Mouse (Mus musculus) mouse embryonic stem cell (cell line): ENCODE data around the gene Clcf1.

Source experiments
- in situ Hi-C, 2 experiments: fragments of 300-500 bp; cut with MboI; formaldehyde crosslinking; loops; 1 replicate in 1 of 2; 3 replicates in 1 of 2; pipeline ENCODE4 v1.14.3; 2019 to 2020; ENCODE audit warnings: low sequenced_read_pairs in 2 of 2, low pct_unique_long_range_greater_than_20kb in 1 of 2, mixed read lengths in 1 of 2; ENCODE audit not compliant: unreplicated experiment in 1 of 2

Clcf1 gene

DNA sequence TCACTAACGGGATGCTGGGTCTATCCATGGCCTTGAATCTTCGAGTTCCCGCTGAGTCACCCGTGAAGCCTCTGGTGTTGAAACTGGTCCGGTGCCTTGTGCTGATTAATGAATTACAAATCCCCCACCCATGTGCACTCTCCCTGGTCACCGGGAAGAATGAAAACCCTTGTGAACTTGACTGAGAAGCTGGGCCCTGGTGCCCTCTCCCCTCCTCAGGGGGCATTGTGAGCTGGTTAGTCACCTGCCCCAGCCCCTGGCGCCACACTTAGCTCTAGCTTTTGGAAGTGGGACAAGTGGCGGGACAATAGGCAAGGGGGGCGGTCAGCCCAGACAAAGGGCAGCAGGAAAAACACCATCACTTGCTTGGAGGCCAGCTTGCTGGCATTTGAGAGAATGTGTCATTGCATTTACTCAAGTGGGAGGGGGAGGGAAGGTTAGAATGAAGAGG lies 489 bp upstream of the Clcf1 start:
- in situ Hi-C loops: no loop called here

DNA sequence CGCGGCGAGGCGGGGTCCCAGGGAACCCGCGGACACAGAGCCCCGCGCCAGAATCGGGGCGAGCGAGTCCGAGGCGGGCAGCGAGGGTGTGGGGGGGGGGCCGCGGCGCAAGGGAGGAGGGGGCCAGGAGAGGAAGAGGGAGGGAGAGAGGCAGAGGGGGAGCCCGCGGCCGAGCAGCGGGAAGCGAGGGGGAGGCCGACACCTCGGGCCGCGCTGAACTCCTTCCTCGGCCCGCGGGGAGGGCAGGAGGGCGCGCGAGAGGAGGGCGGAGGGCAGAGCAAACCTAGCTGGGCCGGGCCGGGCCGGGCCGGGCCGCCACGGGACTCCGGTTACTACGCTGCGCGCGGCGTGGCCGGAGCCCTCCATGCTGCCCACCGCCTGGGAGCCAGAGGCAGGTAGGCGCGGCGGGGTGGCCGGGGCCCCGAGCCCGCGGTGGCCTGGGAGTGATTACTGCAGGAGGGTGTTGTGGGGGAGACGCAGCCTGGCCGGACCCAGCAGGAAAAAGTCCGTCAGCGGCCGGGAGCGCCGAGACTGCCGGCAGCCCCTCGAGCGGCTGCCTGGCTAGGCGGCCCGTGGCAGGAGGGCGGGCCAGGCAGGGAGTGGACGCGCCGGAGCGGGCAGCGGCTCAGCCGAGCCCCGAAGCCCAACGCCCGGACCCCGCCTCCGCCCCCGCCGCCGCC lies 873 bp downstream of the Clcf1 start:
- in situ Hi-C loops: no loop called here

DNA sequence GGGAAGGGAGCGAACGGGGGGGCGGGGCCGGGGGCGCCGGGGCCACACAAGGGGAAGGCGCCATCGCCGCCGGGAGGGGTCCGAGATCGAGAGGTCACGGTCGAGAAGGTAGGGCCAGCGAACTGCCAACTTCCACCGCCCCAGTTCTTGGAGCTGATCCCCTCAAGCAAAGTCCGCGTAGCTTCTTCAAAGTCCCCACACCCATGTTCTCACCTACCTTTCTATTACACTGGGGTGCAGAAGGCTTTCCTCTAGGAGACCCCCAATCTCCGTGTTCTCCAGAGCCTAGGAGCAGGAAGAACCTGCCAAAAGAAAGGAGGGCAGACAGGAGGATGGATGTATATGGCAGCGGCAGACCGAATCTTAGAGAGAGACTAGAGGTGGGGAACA lies 1.4 kb downstream of the Clcf1 start:
- in situ Hi-C loops: no loop called here

DNA sequence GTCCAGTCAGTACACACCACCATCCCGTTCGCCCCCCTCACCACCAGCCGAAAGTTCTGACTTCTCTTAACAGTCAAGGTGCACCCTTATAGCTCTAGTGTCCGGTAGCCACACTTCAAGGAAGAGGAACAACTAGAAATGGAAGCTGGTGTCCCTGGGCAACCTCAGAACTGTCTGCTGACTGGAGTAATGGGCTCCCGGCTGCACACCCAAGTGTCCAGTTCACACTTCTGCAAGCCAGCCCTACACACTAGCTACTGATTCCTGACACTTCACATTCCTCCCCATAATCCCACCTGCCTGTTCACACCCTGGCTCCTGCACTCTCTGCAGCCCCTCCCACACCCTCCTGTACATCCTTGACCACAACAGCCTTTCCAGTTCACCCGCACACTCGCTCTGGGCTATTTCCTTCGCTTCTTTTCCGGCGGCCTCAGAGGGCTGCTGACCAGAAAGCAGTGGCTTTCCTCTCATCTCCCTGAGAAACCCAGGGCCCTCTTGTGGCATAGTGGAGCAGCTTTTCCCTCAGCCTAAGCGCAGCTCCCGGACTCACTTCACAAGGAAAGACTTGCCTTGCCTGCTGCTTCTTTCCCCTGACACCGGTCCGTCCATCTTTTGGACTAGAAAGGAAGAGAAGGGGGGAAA lies 2.1 kb downstream of the Clcf1 start:
- in situ Hi-C loops: no loop called here

DNA sequence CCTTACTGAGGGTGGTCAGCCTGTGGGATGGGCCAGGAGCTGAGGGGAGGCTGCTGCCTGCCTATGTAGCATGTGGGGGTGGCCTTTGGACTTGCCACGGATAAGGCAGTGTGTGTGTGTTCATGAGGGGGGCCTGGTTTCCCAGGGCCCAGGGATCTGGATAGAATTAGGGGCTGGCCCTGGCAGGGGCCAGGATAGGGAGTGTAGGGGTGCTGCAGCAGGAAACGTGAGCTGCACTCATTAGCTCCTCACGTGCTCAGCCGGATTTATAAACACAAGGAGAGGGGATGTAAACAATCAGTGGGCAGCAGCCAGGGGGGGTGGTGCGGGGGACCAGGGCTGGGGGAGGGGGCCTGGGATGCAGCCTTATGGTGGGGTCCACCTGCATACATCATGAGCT lies 3.1 kb downstream of the Clcf1 start:
- in situ Hi-C loops: no loop called here

DNA sequence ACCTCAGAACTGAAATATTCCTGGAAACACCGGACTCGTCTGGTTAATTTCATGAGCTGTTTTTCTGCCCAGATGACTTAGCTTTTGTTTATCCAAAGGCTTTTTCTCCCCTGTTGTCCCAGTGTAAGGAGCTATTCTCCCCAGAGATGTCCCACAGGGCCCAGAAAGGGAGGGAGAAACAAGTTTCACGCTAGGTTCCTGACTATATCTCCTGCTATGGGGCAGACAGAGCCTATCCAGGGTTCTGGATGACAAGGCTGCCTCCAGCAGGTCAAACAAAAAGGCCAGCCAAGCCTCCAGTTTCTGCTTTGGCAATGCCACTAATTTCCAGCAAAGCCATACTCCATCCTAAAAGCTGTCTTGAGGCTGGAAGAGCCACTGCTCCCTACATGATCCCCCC lies 3.8 kb downstream of the Clcf1 start:
- in situ Hi-C loops: no loop called here

DNA sequence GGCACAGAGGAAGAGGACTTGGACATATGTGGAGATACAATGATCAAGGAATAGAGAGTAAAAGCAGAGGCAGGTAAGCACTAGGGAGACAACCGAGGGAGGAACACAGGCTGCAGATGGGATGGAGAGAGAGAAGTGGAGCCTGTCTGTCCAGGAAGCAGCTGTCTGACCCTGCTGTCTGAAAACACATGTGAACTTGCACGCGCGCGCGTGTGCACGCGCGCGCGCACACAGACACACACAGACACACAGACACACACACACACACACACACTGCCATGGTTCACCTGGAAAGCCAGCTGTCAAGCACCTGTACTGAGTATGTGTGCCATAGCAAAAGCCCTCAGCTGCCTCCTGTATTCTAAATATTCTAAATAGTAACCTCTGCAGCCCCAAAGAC lies 4.3 kb downstream of the Clcf1 start:
- in situ Hi-C loops: no loop called here

DNA sequence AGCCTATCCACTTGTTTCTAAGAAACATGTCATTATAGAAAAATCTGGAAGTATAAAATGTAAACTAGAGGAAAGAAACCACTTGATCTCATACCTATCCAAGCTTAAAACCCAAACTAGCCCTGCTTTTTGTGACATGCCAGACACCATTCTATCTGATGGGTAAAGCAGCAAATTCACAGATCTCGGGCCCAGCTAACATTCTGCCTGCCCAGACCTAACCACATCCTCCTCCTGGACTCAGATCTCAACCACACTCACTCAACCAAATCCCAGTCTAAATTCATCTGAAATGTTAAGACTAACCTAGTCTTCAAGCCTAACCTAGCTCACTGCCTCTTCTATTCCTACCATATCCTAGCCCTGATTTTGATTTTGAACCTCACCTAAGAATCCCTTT lies 4.7 kb downstream of the Clcf1 start:
- in situ Hi-C loops: no loop called here

DNA sequence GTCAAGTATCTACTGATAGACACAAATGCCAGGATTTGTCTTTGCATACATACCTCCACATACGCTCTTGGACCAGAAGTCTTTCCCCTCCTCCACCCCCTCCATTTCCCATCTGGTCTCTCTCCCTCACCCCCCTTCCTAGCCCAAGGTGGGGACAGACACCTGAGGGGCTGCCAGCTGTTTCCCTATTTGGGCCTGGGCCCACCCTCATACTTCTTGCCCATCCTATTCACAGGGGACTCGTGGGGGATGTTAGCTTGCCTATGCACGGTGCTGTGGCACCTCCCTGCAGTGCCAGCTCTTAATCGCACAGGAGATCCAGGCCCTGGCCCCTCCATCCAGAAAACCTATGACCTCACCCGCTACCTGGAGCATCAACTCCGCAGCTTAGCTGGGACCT lies 5.9 kb downstream of the Clcf1 start:
- in situ Hi-C loops: no loop called here

DNA sequence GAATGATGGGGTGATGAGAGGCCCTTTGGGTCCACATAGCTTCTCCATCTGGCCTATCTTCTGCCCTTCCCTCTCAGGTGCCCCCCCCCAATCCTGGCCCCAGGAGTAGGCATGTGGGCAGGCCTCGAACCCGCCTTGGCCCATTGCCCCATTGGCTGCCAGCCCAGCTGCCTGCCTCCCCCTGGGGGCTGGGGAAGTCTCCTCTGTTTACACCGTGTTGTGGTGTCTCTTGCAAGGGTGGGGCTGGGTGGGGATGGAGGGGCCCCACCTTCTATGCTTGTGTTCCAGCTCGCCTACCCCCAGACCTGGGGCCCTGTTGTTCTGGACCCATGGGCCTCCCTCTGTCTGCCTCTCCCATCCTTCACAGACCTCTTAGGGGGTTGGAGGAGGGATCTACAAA lies 6.4 kb downstream of the Clcf1 start:
- in situ Hi-C loops: no loop called here

DNA sequence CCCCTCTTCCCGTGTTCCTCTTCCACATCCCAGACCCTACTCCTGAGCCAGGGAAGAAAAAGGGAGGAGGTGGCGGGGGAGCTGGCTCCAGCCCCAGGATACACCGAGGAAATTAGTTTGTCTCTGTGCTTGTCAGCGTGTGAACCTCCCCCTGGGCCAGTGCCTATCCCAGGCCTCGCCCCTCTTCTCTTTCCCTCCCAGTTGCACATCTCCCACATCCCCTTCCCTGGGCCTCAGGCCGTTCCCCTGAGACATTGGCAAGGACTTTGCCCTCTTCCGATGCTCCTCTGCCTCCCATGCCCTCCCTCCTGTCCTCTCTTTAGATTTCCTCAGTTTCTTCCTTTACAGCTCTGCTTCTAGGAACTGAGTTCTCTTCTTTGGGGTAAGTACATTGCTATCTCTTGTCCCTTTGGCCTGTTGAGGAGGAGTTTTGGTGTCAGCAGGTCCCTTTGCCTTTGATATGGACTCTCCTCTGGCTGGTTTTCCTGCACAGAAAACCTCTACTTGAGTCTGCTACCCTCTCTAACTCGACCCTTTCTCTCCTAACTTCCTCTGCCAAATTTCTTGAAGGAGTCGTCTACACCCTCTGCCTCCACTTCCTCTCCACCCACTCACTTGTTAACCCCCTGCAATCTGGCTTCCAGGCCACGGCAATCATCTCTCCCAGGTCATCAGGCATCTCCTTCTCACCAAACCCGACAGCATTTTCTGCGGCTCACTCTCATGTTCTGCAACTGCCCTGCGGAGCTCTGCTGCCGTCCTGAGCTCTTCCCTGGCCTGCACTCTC lies 7.1 kb downstream of the Clcf1 start:
- in situ Hi-C loops: no loop called here

DNA sequence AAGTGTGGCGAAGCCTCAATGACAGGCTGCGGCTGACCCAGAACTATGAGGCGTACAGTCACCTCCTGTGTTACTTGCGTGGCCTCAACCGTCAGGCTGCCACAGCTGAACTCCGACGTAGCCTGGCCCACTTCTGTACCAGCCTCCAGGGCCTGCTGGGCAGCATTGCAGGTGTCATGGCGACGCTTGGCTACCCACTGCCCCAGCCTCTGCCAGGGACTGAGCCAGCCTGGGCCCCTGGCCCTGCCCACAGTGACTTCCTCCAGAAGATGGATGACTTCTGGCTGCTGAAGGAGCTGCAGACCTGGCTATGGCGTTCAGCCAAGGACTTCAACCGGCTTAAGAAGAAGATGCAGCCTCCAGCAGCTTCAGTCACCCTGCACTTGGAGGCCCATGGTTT lies 8.1 kb downstream of the Clcf1 start:
- in situ Hi-C loops: no loop called here

DNA sequence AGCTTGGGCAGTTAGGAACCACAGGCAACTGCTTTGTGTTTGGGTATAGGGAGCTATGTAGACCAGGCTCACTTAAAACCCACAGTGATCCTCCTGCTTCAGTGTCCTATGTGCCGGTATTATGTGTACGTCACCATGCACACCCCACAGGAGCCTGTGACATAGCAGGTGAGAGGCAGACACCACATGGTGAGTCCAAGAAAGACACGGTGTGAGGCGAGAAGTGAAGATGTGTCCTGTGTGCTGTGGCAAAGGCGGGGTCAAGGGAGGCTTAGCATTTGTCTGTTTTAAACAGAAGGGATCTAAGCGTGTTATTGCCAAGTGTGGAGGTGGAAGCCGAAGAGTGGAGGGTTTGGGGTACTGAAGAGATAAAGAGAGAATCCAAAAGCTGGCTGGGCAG lies 12.7 kb downstream of the Clcf1 start:
- in situ Hi-C loops: no loop called here

DNA sequence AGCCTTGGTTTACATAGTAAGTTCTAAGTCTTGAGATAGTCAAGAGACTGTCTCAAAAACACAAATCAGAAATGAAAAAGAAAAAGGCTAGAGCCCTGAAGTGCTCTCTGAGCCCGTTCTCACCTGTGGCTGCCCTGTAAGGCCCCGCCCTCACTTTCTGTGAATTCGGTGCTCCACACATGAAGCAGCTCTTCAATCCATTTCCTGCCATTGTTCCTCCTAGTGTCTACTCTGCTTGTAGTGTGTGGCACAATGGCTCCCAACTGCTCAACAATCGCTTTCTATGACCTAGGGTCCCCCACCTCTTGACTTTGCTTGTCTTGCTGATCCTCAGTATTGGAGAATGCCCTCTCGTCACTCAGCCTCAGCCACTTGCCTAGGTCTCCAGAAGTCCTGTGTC lies 13.4 kb downstream of the Clcf1 start:
- in situ Hi-C loops: no loop called here

DNA sequence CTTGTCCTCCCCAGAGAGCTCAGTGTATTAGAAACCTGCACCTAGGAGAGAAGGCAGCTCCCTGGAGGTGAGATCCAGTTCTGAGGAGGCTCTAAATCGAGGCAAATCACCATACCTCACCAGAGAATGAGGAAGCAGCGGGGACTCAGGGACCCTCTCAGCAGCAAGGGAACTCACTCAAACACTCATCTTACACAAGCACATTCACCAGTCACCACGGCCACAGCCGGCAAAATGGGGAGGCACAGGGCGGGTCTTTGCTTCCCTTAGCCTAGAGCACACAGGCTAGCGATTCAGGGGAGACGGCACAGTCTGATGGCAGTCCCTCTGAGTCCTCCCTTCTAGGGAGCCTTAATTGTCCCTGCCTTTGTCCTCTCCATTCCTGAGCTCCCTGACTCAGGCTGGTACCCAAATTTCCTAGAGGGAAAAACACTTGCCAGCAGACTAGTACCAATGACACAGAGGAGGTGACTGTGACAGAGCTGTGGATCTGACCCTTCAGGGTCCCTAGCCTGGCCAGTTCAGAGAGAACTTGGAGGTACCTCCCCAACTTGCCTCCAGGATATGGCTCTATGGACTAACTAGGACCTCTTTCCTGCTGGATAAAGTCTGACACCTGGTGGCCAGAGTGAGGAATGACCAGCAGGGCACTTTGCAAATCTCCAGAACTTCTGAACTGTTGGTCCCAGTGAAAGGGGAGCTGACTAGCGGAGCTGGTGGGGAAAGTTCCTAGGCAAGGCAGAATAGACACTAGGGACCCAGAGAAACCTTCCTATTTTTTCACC lies 14.0 kb downstream of the Clcf1 start:
- in situ Hi-C loops: no loop called here

DNA sequence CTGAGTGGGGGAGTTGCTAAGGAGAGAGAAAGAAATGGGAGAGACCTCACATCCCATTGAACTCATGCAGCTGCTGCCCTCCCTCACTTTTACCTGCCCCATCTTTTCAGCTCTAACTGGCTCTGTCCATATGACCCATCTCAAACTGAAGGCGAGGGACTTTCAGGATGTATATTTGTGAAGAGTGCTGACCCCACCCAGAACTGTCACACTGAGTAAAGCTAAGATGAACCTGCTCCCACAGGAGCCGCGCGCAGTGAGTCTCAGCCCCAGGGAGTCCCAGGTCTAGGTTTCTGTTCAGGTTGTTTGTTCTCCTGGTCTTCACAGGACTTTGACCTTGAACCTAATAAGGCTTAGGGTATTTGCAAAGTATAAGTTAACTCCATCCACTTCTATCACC lies 14.9 kb downstream of the Clcf1 start:
- in situ Hi-C loops: no loop called here

DNA sequence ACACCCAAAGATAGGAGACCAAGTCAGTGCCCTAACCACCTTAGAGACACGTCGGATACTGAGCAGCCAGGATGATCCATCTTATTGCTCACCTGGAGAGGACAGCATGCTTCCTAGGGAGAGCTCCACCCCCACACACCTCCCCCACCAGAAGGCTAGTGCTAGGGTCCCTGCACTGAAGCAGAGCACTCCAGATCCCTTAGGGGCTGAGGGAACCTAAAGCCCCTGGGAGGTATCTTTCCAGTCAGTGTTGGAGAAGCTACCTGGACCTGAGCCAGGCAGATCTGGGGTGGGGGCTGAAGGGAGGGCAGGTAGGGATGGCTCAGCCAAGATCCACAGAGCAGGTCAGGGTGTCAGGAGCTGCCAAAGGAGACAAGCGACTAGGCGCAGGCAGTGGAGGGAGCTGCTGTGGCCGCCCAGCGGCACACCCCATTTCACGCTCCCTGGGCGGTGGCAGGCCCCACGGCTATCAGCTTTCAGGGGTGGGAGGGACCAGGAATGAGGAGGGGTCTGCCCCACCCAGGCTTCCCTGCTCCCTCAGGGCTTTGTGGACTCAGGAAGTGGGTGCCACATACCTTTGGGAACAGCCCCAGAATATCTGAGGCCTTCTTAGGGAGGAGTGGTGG lies 15.5 kb downstream of the Clcf1 start:
- in situ Hi-C loops: no loop called here

DNA sequence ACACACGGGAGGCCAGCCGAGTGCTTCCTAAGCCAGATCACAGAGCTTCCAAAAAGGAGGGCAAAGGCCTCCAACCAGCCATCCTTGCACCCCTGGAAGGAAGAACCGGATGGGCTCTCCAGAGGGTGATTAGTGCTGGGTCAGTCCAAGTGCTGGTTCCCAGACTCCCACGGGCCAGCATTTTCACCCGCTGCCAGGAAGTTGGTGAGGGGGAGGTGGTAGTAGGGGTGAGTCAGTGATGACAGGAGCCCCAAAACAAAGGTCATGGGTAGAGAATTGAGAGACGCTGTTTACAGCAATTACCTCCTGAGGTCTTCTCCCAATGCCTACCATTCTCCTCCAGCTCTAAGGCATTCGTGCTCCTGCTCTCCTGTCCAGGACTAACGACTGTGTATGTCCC lies 16.4 kb downstream of the Clcf1 start:
- in situ Hi-C loops: no loop called here
